Mouse (Mus musculus): ENCODE measurements around the gene Ift22.

The Ift22 gene

DNA sequence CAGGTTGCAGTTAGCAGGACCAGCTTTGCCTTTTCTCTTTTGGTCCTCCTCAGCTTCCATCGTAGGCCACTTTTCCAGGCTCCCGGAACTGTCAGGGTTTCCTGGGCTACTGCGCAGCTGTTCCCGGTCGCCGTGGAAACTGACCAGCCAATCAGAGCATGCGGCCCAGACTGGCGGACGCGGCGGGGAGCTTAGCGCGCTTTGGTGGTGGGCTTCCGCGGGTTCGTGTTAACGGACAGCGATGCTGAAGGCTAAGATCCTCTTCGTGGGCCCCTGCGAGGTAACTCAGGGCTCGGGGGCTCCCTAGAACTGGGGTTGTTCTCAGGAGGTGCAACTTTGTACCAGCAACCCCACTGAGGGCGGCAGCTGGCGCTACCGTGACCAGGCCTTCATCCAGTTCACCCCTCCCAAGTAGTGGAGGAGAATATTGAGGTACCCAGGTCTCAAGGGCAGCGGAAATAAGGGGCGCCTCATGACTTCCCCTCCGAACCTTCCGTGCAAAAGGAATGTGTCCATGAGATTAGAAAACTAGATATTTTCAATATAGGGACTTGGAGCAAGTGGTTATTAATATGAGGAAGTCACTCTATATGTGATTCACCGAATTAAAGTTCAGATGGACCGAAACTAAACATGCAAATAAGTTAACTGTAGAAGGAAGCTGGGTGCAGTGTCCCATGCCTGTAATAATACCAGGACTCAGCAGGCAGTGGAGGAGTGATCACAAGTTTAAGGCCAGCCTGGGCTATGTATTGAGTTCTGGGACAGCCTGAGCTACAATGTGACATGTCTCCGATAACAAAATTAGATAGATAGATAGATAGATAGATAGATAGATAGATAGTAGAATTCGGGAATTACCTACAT, at the start of gene Ift22:
TSS of gene Ift22 (plus strand) at position 160 of the 867 bp plus-strand sequence.
- CTCF ChIA-PET = no interaction called here

DNA sequence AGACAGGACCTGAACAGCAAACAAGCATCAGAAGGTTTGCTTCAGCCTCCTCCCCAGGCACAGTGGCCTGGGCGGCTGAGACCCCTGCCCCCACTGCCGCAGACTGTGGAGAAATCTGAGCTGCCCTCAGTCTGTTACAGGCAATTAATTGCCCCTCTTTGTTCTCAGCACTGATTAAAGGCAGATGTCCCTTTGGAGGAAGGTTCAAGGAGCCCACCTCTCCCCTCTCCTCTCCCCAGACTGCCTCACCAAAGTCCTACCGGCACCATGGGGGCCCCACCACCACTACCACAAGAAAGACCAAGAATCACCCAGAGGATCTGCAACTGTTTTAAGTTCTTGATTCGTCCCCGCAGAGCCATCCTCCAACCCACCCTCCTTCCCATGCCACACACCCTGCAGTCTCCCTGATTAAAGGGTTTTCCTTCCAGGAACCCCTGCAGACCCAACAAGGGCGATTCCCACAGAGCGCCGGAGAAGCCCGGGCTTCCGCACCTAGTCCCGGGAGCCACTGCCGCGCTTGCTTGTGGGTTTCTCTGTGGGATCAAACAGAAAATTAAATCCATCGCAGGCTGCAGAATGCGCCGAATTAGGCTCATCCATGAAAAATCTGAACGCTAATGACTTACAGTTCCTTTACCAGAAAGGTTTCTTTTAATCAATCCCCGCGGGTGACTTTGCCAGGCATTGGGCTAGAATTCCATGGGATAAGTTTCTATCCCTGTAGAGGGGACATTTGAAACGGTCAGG, 46.6 kb upstream of the Ift22 start:
- CTCF ChIA-PET = no interaction called here

DNA sequence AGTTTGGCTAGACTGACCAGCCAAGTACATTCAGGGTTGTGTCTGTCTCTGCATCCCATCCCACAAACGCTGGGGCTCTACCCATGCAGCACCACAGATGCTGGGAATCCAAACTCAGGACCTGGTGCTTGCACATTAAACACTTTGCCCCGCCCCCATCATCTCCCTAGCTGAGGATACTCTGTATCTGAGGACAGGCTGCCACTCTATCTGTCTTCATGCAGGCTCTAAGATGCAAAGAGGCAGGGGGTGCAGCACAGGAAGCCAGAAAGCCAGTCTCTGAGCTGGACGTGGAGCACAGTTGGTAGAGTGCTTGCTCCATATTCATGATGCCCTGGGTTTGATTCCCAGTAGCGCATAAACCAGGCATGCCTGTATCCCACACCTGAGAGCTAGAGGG, 45.1 kb upstream of the Ift22 start:
- CTCF ChIA-PET = no interaction called here

DNA sequence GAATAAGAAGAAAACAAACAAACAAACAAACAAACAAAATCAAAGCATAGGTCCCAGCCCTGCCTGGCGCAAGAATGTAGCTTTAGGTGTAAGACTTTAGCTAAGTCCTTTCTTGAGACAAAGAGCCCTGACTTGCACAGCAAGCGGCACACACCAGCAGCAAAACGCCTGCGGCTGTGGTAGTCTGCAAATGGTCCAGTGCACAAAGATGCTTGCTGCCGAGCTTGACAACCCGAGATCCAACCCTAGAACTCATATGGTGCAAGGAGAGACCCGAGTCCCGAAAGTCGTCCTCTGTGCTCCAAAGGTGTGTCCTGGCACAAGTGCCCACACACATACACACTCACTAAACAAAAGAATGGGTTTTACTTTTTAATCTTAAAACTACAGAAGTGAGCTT, 44.7 kb upstream of the Ift22 start:
- CTCF ChIA-PET = no interaction called here

DNA sequence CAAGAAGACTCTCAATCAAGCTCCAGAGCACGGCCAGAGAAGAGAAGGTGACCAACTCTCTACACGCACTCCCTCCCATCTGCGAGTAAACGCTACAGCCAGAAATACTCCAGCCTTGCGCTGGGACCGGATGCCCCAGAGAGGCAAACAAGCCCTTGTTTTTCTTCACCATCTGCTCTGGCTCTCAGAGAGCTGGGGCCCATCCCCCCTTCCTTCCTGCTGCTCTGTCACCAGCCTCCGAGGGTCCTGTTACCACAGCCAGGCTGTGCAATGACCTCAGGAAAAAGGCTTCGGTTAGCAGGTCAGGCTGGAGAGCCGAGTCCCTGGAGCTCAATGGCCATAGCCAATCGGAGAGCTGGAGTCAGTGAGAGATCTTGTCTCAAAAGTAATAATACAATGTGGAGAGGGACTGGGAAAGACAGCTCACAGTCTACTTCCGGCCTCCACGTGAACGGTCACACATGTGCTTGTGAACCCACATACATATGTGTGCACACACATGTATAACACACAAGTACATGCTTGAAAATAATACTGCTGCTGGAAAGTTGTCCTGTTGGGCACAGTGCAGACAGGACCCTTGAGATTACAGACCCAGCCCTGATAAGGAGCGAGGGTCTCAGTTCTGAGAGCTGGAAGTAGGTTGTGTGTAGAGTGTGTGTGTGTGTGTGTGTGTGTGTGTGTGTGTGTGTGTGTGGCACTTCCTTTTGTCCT, 43.8 kb upstream of the Ift22 start:
- CTCF ChIA-PET = no interaction called here

DNA sequence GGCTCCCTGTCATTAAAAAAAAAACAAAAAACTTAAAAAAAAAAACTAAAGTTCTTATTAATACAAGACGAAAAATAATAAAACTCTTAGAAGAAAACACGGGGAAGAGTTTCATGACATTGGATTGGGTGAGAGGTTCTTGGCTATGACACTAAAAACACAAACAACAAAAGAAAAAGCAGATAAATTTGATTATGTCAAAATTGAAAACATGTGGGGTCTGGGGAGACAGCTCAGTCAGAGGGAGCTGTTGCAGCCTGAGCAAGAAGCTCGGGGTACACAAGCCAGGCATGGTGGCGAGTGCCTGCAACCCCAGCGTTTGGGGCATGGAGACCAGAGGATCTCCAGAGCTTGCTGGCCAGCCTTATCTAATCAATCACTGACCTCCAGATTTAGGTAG, 40.2 kb upstream of the Ift22 start:
- CTCF ChIA-PET = interaction anchor here (0.6 kb wide), 1 partner anchor 821 kb away, joined by 14 read pairs; no protein-coding TSS in a partner anchor

DNA sequence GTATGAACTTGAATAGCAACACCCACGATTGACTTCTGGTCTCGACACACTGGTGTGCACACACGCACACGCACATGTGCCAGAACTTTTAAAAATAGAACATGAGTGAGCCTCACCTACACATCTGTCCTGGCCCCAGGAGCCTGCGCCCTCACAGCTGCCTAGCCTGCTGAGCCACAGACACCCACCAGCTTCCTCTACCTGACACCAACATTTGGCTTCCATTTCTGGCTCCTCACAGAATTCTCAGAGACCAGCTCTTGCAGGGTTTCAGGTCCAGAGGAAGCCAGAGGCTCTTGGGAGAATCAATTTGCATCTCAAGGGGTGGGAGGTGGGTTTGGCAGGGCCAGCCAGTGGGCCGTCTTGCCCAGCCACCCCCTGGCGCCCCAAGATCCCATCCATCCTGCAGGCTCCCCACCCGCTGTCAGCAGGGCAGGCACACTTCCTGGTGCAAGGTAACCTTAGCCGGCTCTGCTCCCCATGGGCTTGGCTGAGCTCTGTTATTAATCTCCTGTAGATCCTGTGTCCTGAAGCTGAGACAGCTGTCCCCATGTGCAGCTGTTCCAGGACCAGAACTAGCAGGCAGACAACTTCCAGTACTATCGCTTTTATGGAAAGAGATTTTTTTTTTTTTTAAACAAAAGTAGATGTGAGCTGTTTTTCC, 38.4 kb upstream of the Ift22 start:
- CTCF ChIA-PET = no interaction called here

DNA sequence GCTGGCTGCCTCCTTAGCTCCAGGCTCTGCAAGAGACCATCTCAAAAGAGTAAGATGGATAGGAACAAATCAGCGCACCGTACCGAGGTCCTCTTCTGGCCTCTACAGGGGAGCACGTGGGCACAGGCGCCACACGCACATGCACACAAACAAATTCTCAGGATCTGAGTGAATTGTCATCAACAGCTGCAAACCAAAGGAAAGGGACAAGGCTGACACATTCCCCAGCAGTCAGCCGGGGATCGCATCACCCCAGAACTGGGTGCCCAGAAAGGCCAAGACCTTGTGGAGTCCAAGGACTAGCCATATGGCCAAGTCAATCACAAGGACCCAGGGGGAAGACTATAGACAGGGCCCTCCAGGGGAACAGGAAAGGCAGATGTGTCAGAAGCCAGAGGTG, 35.5 kb upstream of the Ift22 start:
- CTCF ChIA-PET = interaction anchor here (0.6 kb wide), 1 partner anchor 1606 kb away, joined by 3 read pairs; no protein-coding TSS in a partner anchor

DNA sequence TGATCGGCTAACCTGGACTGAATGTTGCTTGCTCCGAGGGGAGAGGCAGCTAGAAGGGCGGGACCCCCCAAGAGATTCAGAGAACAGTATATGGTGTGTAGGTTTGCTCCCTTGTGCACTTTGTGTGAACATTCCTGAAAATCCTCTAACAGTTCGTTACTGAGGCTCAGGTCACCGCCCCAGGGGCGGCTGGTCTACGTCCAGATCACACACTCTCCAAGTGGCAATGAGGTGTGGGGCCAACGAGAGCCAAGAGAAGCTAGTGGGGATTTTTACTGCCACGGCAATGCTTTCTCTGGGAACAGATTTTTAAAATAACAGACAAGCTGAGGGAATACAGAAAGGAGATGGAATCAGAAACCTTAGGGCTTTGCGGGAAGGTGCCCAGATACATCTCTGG, 33.7 kb upstream of the Ift22 start:
- CTCF ChIA-PET = no interaction called here

DNA sequence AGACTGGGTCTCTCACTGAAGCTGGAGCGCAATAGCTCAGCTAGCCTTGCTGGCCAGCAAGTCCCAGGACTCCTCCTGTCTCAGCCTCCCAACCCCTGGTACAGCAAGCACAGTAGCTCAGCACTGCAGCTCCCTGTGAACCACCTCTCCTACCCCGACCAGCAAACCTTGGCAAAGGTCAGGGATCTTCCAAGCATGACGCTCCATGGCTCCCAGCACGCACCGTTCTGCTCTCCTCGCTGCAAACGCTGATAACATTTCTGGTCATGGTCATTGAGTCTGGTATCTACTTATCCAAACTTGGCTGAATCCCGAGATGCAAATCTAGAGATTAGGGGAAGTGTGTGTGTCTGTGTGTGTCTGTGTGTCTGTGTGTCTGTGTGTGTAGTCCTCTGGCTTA, 27.8 kb upstream of the Ift22 start:
- CTCF ChIA-PET = interaction anchor here (0.8 to 2.0 kb wide), 3 partner anchors 40 to 1676 kb away, joined by 4 to 12 read pairs (median 4); no protein-coding TSS in a partner anchor

DNA sequence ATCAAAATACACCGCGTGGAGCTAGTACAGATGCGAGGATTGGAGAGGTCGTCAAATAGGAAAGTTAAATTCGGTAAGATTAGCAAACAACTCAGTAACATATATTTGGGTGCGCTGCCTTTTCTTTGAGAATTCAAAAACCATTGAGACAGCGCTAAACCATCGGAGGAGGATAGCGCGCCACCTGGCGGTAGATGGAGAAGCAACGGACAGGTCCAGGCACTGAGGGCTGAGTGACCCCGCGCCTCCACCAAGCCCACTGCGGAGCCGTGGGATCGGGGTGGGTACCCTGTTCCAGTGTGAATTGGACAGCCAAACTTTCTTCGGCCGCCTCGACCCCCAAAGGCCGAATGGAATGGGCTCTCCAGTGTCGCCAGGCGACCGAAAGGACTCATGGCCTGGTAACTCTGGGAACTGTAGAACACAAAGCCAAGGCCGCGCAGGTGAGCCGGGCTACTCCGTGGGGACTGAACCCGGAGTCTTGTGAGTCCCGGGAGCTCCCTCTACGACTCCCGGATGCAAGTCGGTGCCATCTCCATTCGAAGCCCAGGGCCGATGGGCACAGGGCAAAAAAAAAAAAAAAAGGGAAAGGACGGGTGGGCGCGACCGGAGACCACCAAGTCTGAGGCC, 26.5 kb upstream of the Ift22 start:
- CTCF ChIA-PET = interaction anchor here (0.7 to 2.0 kb wide), 4 partner anchors 41 to 103 kb away, joined by 3 to 12 read pairs (median 4); no protein-coding TSS in a partner anchor

DNA sequence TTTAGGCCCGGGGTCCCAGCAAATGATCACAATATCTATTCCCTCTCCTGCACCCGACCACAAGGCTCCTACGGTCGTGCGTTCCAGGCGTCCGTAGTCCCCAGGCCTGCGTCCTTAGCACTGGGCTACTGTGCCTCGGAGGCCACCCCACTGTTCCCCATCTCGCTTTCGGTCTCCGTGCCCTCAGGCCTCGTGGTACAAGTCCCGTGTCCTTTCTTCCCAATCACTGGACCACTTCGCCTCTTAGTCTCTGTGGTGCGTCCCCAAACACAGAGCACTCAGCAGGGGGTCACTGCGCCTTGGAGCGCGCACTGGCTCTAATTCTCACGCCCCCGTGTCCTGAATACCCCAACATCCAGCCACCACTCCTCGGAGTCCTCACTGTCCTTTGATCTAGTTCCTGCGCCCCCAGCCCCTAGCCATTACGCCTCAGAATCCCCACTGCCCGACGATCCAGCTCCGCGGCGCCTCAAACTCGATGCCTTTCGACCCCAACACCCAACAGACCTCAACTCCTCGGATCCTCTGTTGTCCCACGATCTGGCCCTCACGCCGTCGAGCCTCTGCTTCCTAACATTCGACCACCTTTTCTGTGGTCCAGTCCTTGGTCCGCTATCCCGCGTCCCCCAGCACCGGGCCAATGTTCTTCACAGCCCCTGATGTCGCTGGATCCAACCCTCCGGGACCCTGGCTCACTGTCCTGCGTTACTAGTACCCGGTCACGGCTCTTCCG, 25.7 kb upstream of the Ift22 start:
- CTCF ChIA-PET = interaction anchor here (2.0 kb wide), 1 partner anchor 42 kb away, joined by 12 read pairs; no protein-coding TSS in a partner anchor

DNA sequence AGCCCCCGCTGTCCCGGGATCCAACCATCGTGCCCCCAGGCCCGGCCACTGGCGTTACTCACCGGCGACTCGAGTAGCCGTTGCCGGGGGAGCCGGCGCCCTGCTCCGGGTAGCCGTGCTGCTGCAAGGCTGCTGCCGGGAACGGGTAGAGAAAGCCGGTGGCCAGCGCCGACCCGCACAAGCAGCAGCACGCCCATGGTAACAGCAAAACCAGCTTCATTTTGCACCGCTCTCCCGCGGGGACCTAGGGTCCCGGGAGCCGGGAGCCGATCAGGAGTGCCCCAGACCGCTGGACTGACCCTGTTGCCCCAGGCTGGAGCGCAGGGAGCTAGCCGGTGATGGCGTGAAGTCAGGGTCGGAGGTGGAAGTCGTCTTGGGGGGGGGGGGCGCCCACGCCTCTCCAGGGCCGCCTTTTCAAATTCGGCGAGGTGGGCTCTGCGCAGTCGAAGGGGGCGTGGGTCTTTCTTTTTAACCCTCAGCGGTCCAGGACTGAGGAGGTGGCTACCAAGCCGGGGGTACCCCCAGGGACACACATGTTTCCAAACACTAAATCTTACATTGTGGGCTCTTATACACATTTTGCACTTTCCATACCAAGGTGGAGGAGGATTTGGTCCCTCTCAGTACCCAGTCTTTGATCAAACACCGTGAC, 25.0 kb upstream of the Ift22 start, which contains the start of gene Col26a1:
TSS of gene Col26a1 (minus strand) at position 422 of the 652 bp plus-strand sequence.
- CTCF ChIA-PET = no interaction called here

DNA sequence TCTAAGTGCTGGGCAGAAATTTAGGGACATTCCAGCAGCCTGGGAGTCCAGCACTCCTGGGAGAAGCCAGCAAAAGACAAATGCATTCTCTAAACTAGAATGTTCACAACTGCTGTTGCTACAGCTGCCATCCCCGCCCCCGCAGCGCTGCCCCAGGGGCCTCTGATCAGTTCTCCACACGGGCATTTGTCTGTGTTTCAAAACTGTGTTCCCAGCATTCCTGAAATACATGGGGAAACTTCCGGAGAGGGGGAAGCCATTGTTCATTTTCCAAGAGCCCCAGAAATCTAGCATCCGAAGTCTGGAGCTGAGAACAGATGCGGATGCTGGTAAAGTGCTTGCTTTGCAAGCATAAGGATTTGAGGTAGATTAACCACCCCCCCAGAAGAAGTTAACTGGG, 21.0 kb upstream of the Ift22 start:
- CTCF ChIA-PET = interaction anchor here (0.6 kb wide), 1 partner anchor 173 kb away, joined by 5 read pairs; no protein-coding TSS in a partner anchor

DNA sequence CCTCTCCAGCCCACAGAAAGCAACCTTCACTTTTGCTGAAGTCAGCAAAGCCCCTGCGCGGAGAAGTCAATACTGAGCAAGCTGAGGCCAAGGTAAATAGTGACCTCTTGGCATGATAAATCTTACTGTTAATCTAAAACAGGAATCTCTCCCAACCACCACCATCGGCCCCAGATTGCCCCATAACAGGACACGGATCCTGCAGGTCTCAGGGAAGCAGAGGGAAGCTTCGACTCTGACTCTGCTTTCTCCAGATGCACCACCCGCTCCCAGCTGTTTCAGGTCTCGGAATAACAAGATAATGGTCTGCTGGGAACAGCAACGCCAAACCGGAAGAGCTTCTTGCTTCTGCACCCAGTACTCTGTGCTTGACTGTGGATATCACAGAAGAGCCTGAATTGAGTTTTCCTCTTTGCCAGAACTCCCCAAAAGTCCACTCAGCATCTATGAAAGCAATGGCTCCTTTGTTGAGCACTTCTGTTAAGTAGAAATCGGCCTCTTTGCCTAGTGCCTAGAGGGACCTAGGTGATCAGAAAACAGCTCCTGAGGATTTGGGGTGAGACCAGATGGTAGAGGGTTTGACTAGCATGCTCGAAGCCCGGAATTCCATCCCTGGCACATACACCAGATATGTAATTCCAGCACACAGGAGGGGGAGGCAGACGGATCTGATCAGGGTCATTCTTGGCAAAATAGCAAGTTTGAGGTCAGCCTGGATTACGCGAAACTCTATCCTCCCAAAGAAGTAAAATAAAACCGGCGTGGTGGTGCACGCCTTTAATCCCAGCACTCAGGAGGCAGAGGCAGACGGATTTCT, 19.2 kb upstream of the Ift22 start:
- CTCF ChIA-PET = interaction anchor here (1.0 kb wide), 1 partner anchor 47 kb away, joined by 3 read pairs; no protein-coding TSS in a partner anchor

DNA sequence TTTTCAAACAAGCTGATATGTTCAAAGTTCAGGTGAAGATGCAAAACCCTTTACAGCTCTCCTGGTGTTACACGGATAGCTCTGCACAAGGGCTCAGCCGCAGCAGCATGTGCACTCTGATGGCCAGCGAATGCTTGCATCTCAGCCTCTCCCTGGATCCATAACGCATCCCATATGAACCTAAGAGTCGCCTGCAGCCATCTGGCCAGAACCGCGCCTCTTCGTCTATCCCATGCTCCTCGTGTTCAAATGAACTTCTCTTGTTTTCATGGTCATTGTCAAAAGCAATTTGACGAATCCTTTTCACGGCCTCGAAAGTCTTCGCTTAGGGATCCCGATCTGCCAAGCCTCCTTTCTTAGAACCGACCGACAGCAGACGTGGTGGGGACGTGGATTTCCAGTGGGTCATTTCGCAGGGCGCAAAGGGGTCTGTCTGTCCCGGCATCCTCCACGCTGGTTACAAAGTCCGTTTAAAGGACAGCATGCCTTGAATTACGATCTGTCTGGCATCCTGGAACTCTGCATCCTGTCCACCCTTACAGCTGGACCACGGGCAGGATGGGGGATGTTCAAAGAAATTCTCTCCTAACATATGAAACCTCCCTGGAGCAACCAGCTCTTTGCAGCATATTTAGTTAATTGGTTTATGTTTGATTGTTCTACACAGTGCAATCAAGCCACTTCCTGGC, 13.0 kb upstream of the Ift22 start:
- CTCF ChIA-PET = no interaction called here

DNA sequence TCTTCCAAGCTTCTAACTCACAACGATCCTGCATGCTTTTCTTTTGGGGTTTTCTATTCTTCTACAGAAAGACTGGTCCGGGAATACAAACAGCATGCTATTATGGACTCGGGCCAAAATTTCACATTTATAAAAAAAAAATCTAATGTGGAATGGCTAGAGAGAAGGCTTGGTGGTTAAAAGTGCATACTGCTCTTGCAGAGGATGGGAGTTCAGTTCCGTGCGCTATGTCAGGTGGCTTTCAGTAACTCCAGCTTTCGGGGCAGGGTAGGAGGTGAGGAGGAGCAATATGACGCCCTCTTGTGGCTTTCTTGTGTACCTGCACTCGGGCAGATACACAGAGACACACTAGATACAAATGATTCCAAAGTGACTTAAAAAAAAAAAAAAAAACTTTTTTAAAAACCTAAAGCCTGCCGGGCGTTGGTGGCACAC, 12.4 kb upstream of the Ift22 start:
- CTCF ChIA-PET = no interaction called here

DNA sequence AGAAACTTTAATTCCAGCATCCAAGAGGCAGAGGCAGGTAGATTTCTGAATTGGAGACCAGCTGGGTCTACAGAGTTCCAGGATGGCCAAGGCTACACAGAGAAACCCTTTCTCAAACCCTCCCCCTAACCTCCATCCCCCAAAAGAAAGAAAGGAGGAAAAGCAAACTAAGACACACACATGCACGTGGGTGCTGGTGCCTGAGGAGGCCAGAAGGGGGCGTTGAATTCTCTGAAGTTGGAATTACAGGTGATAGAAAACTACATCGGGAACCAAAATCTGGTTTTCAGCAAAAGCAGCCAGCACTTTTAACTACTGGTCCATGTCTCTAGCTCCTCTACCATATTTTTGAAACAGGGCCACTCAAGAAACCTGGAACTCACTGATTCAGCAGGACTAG, 3.3 kb upstream of the Ift22 start:
- CTCF ChIA-PET = no interaction called here
